Mouse (Mus musculus): ENCODE measurements around the gene Prc1. TPM values are rescaled to one million over a fixed set of nuclear protein-coding genes. Genes with fewer than 3 reads are reported as not detected.

Gene Prc1
- total and polyA plus RNA-seq, 3 experiments = 52.5 to 83.0 (median 75.6) TPM

GRCm38 (mm10) chr7:80331433-80331832, 37.2 kb downstream of the Prc1 start:
- Histone ChIP-seq H3K9me3 (replicated peaks; ENCODE audit: low read length) (peaks cover 15% of the 10 kb centered on the region), H3K9ac (ENCODE audit: insufficient read depth, low read depth) (no peak overlapping the region), H3K4me1 (ENCODE audit: control insufficient read depth in 1 of 2, insufficient read depth in 2 of 2) (no peaks in the 10 kb centered on the region), H3K27me3 (replicated peaks) (no peaks in the 10 kb centered on the region), H3K4me3 (replicated peaks in 1 of 3; ENCODE audit: low read depth in 2 of 3, low read length in 2 of 3, poor library complexity in 1 of 3) (no peak overlapping the region), H3K27ac (ENCODE audit: insufficient read depth, low read depth) (no peak overlapping the region), H3K79me2 (replicated peaks; ENCODE audit: control insufficient read depth, extremely low read depth, insufficient read depth, poor library complexity, severe bottlenecking) (no peaks in the 10 kb centered on the region), H3K36me3 (replicated peaks in 1 of 2; ENCODE audit: control insufficient read depth in 1 of 2, insufficient read depth in 1 of 2, low read length in 1 of 2) (peaks cover 90 to 96% of the 10 kb centered on the region in 2 experiments), H3K4me2 (ENCODE audit: insufficient read depth, low read depth, poor library complexity, severe bottlenecking) (no peak overlapping the region)
- TF ChIP-seq TCF12 (IDR thresholded peaks at IDR 0.05; ENCODE audit: low read depth, low read length) = no peak
- no peak for TF ChIP-seq POLR2A (IDR thresholded peaks at IDR 0.05; ENCODE audit: low read depth, low read length)
- TF ChIP-seq ZC3H11A (IDR thresholded peaks at IDR 0.05; ENCODE audit: low read depth, low read length) = no peak
- TF ChIP-seq ETS1 (conservative IDR thresholded peaks at IDR 0.05; ENCODE audit: low read depth, low read length) = no peak
- no peak for TF ChIP-seq ZKSCAN1 (IDR thresholded peaks at IDR 0.05; ENCODE audit: borderline replicate concordance, low read depth, low read length)
- TF ChIP-seq MYC (IDR thresholded peaks at IDR 0.05; ENCODE audit: low read depth, low read length) = no peak
- TF ChIP-seq CHD2 (IDR thresholded peaks at IDR 0.05; ENCODE audit: low read length) = no peak
- TF ChIP-seq UBTF (IDR thresholded peaks at IDR 0.05; ENCODE audit: low read depth, low read length) = no peak
- TF ChIP-seq MAFK (IDR thresholded peaks at IDR 0.05; ENCODE audit: insufficient replicate concordance, low read length) = no peak
- no peak for TF ChIP-seq USF1 (IDR thresholded peaks at IDR 0.05; ENCODE audit: low read depth, low read length)
- in situ Hi-C loops (cut with MboI; ENCODE audit: low pct_ligation_motif_present, low pct_unique_long_range_greater_than_20kb, low sequenced_read_pairs) (no loop called here), dilution Hi-C loops (cut with MboI; ENCODE audit: extremely low pct_ligation_motif_present, extremely low pct_unique_long_range_greater_than_20kb, low sequenced_read_pairs) (no loop called here)
- no peak for DNase-seq (ENCODE audit: extremely low read depth)

- dilution Hi-C loops (cut with MboI; ENCODE audit: extremely low pct_ligation_motif_present, extremely low pct_unique_long_range_greater_than_20kb, low sequenced_read_pairs) = no loop called here
- peaks cover 70 to 84% of the 10 kb centered on the region in 2 experiments for H3K36me3 ChIP-seq (replicated peaks in 1 of 2; ENCODE audit: control insufficient read depth in 1 of 2, insufficient read depth in 1 of 2, low read length in 1 of 2)
These were observed 40.6 kb downstream of the Prc1 start for GRCm38 (mm10) chr7:80334848-80335247.

More at GRCm38 (mm10) chr7:80334848-80335247, 40.6 kb downstream of the Prc1 start:
- Histone ChIP-seq H3K27ac (ENCODE audit: insufficient read depth, low read depth) (no peak overlapping the region), H3K9ac (ENCODE audit: insufficient read depth, low read depth) (no peak overlapping the region), H3K4me2 (ENCODE audit: insufficient read depth, low read depth, poor library complexity, severe bottlenecking) (no peak overlapping the region), H3K9me3 (replicated peaks; ENCODE audit: low read length) (peaks cover 15% of the 10 kb centered on the region), H3K4me3 (replicated peaks in 1 of 3; ENCODE audit: low read depth in 2 of 3, low read length in 2 of 3, poor library complexity in 1 of 3) (no peak overlapping the region), H3K4me1 (ENCODE audit: control insufficient read depth in 1 of 2, insufficient read depth in 2 of 2) (peaks cover 4 to 11% of the 10 kb centered on the region in 2 experiments; a peak in 3 of 4 replicates), H3K79me2 (replicated peaks; ENCODE audit: control insufficient read depth, extremely low read depth, insufficient read depth, poor library complexity, severe bottlenecking) (no peaks in the 10 kb centered on the region), H3K27me3 (replicated peaks) (no peaks in the 10 kb centered on the region)
- TF ChIP-seq SIN3A (IDR thresholded peaks at IDR 0.05; ENCODE audit: low read length) (no peak), POLR2AphosphoS2 (IDR thresholded peaks at IDR 0.05; ENCODE audit: low read depth, low read length) (no peak), ZC3H11A (IDR thresholded peaks at IDR 0.05; ENCODE audit: low read depth, low read length) (no peak), ZKSCAN1 (IDR thresholded peaks at IDR 0.05; ENCODE audit: borderline replicate concordance, low read depth, low read length) (no peak), MAFK (IDR thresholded peaks at IDR 0.05; ENCODE audit: insufficient replicate concordance, low read length) (no peak), ETS1 (conservative IDR thresholded peaks at IDR 0.05; ENCODE audit: low read depth, low read length) (no peak), JUND (conservative IDR thresholded peaks at IDR 0.05; ENCODE audit: low read depth, low read length) (no peak), NRF1 (IDR thresholded peaks at IDR 0.05; ENCODE audit: low read depth, low read length) (no peak), RCOR1 (conservative IDR thresholded peaks at IDR 0.05; ENCODE audit: low read depth, low read length) (no peak), HCFC1 (IDR thresholded peaks at IDR 0.05; ENCODE audit: low read depth, low read length) (no peak), ZNF384 (IDR thresholded peaks at IDR 0.05; ENCODE audit: low read depth, low read length) (no peak), POLR2A (IDR thresholded peaks at IDR 0.05; ENCODE audit: low read depth, low read length) (no peak)
- DNase-seq (ENCODE audit: extremely low read depth) = no peak
- in situ Hi-C loops (cut with MboI; ENCODE audit: low pct_ligation_motif_present, low pct_unique_long_range_greater_than_20kb, low sequenced_read_pairs) = no loop called here

All from CH12.LX (cell line).